Mouse (Mus musculus) thymus, postnatal 10 days (tissue): ENCODE data around the gene Reg3g.
"Not testable (repeated sequence)": the region's sequence is repeated elsewhere in the genome, so short reads cannot be mapped to it uniquely, and the experiment has no call there.

ENCODE experiments used
- DNase-seq, 2 experiments: peaks; one replicate each; pipeline ENCODE4 v3.0.0; 2021; ENCODE audit warnings: low spot score in 2 of 2

Reg3g gene

DNA sequence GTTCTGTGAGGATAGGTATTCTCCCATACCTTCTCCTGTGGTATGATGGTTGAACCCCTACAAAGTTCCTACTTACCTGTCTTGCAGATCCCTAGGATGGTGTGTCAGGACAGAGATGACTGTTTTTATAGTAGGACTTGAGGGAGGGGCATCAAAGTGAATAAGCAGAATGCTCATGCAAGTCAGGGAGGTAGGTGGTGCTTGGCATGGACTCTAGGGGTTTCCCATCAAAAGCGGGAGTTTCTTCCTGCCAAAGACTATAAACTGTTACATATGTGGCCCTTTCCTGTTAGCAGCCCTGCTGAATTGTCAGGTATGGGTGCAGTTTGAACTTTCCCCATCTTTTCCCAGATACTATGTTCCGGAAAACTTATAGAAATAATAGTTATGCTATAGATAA, at the start of gene Reg3g:
TSS of gene Reg3g (minus strand) at position 101 of the 400 bp plus-strand sequence.
- DNase-seq = no peak

DNA sequence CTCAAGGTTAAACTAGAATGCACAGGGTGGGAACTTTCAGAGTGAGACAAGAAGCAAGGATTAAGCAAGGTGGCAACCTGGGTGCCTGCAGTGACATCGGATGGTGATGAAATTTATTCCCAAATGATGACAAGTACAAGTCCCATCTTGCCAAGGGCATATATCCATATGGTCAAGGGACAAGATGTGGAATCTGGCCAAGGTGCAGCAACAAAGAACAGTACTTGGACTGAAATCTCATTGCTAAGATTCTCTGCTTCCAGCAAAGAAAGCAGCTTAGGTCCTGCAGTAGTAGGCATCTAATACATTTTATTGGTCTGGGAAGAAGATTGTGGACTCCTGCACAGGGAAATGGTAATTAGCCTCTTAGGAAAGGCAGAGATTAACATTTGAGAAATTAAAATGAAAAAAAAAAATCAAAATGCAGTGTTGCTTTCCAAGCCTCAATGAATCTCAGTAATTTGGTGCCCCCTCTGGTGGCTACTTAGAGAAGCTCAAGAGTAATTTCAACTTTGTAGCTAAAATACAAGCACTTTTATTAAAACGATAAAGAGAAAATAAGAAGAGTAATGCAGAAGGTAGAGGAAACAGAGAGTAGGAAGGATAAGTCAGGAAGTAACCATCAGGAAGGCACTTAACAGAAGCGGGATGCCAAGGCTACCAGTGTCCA, 47.2 kb upstream of the Reg3g start:
- no peak for DNase-seq

DNA sequence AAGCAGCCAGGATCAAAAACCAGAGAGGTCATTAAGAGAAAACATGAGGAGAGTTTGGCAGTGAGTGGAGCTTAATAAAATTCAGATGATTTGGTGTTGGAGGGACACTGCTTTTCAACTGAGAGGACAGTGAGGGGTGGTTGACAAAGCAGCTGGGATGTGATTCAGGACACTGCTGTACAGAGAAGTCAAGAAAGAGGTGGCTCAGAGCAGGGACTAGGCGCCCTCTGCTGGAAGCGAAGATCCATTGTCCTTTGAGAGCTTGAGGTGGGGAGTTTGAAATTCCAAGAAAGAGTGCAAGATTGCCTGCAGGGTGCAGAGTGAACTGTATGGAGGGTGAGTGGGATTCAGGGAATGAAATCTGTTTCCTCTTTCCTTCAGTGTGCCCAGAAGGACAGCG, 44.2 kb upstream of the Reg3g start:
- DNase-seq = no peak

DNA sequence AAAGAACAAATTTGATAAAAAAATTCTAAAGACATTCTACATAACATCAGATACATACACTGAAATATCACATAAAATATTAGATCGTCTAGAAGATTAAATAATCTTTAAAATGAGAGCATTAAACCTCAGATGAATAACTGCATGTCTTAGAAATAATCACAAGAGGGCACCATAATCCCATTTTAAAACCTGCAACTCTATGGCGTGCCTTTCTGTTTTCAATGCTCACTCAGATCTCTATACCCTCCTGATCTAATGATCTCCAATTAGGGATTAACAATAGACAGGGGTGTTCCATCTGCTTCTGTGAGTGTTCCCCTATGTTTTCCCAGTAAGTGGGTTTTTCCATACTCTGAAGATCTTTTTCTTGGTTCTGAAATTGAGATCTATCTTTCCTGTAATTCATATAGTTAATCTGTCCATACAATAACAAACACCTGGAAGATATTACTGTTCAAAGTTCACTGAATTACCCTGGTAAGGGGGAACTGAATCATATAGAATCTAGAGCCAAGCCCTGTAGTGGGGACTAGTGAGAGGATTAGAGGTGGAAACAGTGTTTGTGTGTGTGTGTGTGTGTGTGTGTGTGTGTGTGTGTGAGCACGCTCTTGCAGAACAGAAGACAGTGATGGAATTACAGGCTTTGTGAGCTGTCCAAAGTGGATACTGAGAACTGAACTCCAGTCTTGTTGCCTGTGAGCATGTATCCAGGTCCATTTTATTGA, 41.7 kb upstream of the Reg3g start:
- DNase-seq = no peak

DNA sequence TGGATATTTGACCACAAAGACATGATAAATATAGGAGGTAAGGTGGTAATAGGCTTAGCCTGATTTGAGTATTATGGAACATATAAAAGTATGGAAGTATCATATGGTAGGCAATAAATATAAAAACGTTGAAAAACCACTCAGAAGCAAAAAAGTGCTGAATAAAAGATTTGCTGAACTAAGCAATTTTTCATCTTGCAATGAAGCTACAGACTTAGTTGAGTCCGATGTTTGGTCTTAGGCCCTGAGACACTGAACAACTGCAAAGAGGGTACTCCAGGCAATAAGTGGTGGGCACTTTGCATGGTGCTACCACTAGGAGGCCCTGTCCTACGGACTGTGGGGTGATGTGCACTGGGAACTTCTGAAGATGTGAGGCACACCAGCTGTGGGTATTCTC, 37.1 kb upstream of the Reg3g start:
- no peak for DNase-seq

DNA sequence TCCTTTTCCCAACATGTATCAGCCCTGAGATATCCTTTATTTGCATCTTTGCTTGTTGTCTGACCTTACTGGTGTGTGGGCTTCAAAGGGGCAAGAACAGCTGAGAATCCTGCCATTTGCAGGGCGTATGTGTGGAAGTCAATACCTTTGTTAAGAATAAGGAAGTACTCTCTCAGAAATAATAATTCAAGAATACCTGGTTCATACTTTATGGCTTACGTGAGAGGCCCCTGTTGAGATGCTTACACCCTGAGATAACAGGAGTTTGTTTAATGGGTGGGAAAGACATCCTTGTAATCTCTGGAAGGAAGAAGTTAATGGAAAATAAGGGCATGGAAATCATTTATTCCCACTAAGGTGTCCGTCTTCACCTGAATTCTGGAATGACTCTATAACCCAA, 26.0 kb upstream of the Reg3g start:
- no peak for DNase-seq

DNA sequence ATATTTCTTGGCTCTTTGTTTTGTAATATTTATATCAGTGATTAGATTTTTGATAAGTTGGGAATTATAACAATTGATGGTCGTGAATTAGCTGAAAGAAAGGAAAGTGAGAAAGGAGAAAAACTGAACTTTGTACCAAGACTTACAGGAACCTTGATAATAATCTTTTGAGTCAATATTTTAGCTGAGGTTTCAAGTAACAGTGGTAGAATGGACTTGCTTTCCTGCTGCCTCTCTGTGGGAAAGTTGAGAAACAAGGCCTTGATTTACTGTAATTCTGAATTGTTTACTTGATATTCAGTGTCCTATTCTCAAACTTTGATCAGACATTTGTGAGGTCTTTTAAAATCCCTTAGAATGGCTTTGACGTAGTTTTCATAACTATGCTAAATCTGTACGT, 615 bp upstream of the Reg3g start:
- no peak for DNase-seq

DNA sequence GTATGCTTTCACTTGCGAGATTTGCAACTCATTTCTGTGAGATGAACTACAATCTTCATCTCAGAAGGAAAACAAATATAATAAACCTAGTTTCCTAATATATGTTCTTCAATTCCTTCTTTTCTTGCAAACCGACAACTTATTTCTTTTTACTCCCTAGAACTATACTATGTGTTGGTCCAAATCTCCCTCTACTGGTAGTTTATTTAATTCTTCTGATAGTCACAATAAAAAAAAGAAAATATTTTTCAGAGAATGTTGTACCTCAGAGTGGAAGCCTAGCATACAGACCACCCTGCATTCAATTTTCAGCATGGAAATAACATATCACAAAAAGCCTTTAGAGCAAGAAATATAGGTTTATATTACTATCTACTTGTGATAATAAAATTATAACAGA, 5.4 kb downstream of the Reg3g start:
- no peak for DNase-seq

DNA sequence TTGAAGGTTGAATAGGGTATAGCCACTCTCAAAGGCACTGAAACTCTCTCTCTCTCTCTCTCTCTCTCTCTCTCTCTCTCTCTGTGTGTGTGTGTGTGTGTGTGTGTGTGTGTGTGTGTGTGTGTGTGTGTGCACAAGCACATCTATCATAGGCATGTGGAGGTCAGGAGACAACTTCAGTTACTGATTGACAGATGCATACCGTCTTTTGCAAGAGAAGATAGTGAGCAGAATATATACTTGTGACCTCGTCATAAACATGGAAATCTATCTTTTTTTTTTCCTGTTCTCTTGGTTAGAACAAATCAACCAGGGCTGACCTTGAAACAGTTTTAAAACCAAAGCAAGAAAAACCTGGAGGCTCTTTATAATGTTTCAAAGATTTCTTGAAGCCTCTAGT, 6.3 kb downstream of the Reg3g start:
- DNase-seq = no peak

DNA sequence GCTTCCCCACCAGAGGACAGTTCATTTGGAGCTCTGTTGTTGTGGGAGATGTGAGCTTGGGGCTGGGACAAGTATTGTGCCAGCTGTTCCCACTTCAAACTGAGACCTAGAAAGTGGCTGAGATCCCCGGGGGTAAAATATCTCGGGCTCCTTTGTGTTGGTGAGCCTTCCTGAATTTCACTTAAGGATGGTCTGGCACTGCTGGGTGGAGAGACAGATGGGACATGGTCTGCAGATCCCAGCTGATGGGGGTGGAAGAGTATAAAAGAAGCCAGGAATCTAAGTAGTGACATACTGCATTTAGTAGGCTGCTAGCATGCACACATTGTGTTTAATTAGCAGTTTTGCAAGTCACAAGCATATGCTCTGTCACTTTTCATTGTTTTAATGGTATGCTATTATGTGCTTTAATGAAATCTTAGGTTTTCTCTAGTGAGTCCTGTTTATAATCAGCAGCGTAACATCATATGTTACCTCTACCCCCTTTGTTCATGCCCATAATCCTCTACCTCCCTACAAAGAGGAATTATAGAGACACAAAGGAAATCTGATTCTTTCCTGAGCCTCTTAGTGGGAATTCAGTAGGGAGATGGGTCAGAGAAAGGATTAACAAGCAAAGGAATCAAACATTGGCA, 8.4 kb downstream of the Reg3g start:
- no peak for DNase-seq

DNA sequence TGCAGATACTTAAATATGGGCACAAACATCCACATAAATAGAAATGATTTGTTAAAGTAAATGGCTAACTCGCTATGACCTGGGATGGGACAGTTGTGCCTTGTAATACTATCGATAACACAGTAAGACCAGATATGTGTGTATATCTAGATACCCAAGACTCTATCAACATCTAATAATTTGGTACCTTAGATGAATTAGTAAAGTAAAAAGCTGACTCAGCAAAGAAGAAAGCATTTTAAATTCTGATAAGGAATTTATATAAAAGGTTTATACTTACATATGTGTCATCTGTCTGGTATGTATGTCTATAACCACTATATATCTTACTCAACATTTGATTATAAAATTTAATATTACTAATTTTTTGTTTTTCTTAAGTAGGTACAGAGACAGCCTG, 15.9 kb downstream of the Reg3g start:
- DNase-seq = no peak

DNA sequence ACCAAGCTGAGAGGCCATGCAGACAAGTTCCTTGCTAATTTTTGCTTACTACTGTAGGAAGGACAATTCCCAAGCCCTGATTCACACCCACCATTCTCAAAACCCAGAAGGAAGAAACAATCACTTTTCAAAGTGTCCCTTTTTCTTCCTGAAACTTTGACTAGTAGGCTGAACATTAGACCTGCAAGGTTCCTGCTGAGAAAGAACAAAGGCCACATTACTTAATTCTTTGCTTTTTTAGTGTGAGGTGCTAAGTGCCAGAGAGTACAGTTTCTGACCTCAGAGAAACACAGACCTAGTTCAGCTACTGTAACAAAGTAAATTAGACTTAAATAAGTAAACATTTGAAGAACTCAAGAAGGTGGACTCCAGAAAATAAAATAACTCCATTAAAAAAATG, 20.3 kb downstream of the Reg3g start:
- DNase-seq = no peak

DNA sequence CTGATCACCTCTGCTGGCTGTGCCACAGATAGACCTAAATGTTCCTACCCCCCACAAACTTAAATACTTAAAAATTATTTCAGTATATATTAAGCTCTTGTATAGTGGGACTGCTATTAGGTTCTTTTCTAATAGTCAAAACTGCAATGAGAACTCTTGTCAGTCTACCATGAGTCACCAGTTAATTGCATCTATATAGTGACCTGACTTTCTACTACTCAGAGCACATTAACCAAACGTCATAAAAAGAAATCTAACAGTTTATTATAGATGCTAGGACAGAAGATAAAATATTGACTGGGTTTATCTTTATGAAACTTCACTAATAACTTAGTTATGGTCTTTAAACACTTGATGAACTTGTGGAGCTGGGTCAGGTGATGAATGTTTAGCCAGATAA, 21.5 kb downstream of the Reg3g start:
- no peak for DNase-seq

DNA sequence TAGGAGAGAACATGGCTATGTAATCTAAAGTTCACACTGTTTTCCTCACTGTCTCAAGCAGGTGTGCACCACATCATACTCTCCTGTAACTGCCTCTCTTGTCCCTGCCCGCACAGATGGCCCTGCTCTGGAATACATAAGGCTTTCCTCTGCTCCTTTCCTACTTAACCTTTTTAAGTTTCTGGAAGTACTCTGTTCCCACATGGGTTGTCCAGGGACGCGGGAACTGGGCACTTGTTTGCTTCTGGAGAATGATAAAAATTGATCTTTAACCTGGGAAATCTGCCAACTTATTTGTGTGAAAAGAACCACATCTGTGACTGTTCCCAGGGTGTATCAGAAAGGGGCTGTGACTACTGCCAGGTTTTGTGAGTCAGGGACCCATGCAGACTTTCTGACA, 43.2 kb downstream of the Reg3g start:
- DNase-seq = no peak

DNA sequence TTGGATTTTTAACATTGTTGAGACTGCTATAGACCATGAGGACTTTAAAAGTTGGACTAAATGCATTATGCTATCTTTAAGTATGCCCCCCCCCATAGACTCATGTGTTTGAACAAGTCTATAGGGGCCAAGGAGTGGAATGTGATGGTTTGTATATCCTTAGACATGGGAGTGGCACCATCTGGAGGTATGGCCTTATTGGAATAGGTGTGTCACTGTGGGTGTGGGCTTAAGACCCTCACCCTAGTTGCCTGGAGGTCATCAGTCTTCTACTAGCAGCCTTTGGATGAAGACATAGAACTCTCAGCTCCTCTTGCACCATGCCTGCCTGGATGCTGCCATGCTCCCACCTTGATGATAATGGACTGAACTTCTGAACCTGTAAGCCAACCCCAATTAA, 46.3 kb downstream of the Reg3g start, which contains the start of gene Reg1:
TSS of gene Reg1 (plus strand) at position 301 of the 400 bp plus-strand sequence.
- DNase-seq = not testable (repeated sequence)
